ENCODE assay signal across 8 mouse cellular contexts in genomic region chr12:70062114-70062513, GRCm38 (mm10). TPM values are rescaled to one million over a fixed set of nuclear protein-coding genes. Genes with fewer than 3 reads are reported as not detected.
DNase-seq lines count a peak whose midpoint lies in the region; ATAC-seq and TF ChIP-seq lines count a peak whose summit lies in the region.

No protein-coding gene starts in this region.

- no peak overlapping the region for H3K9ac ChIP-seq in CH12.LX (ENCODE audit: insufficient read depth, low read depth)
- H3K9ac ChIP-seq in kidney, embryonic 16.5 days (replicated peaks; ENCODE audit: low read length) = no peak overlapping the region

- TF ChIP-seq RAD21 in CH12.LX (IDR thresholded peaks at IDR 0.05; ENCODE audit: low read depth, low read length) = peak; percentile 59

- no peaks in the 10 kb centered on the region for H3K79me2 ChIP-seq in CH12.LX (replicated peaks; ENCODE audit: control insufficient read depth, extremely low read depth, insufficient read depth, poor library complexity, severe bottlenecking)

- H3K4me2 ChIP-seq in CH12.LX (ENCODE audit: insufficient read depth, low read depth, poor library complexity, severe bottlenecking) = no peak overlapping the region
- H3K4me2 ChIP-seq in kidney, embryonic 16.5 days (replicated peaks; ENCODE audit: low read depth, low read length) = no peak overlapping the region

- peaks cover 32 to 75% of the 10 kb centered on the region in 2 experiments for H3K36me3 ChIP-seq in CH12.LX (replicated peaks in 1 of 2; ENCODE audit: control insufficient read depth in 1 of 2, insufficient read depth in 1 of 2, low read length in 1 of 2)
- peaks cover 19% of the 10 kb centered on the region for H3K36me3 ChIP-seq in embryonic facial prominence, embryonic 10.5 days (replicated peaks)
- 0 out of 2 replicates have a peak, but pooled peaks cover 9% of the 10 kb centered on the region for H3K36me3 ChIP-seq in kidney, embryonic 16.5 days (ENCODE audit: insufficient read depth, low read length)

- H3K9me3 ChIP-seq in CH12.LX (replicated peaks; ENCODE audit: low read length) = peaks cover 5% of the 10 kb centered on the region
- H3K9me3 ChIP-seq in embryonic facial prominence, embryonic 10.5 days = no peaks in the 10 kb centered on the region
- H3K9me3 ChIP-seq in kidney, embryonic 16.5 days (ENCODE audit: low read length) = no peaks in the 10 kb centered on the region

- 36% methylated on average over 3 of the region's 3 CpGs for WGBS in embryonic facial prominence, embryonic 10.5 days
- 32% methylated on average over 3 of the region's 3 CpGs for WGBS in kidney, embryonic 16.5 days

- no peak overlapping the region for H3K4me3 ChIP-seq in CH12.LX (replicated peaks in 1 of 3; ENCODE audit: low read depth in 2 of 3, low read length in 2 of 3, poor library complexity in 1 of 3)
- no peak overlapping the region for H3K4me3 ChIP-seq in embryonic facial prominence, embryonic 10.5 days
- H3K4me3 ChIP-seq in kidney, embryonic 16.5 days (ENCODE audit: low read length) = no peak overlapping the region

- TF ChIP-seq EP300 in CH12.LX (IDR thresholded peaks at IDR 0.05; ENCODE audit: low read length) = no peak

- no peak overlapping the region for H3K27ac ChIP-seq in CH12.LX (ENCODE audit: insufficient read depth, low read depth)
- H3K27ac ChIP-seq in embryonic facial prominence, embryonic 10.5 days (replicated peaks) = no peak overlapping the region
- no peak overlapping the region for H3K27ac ChIP-seq in kidney, embryonic 16.5 days (ENCODE audit: low read length)

- no peak for TF ChIP-seq POLR2A in CH12.LX (IDR thresholded peaks at IDR 0.05; ENCODE audit: low read depth, low read length)

- H3K27me3 ChIP-seq in CH12.LX (replicated peaks) = no peaks in the 10 kb centered on the region
- no peaks in the 10 kb centered on the region for H3K27me3 ChIP-seq in embryonic facial prominence, embryonic 10.5 days (replicated peaks; ENCODE audit: low read depth, poor library complexity, severe bottlenecking)
- H3K27me3 ChIP-seq in kidney, embryonic 16.5 days (ENCODE audit: insufficient read depth, low read length) = no peaks in the 10 kb centered on the region

- dilution Hi-C loops in CH12.LX (cut with MboI; ENCODE audit: extremely low pct_ligation_motif_present, extremely low pct_unique_long_range_greater_than_20kb, low sequenced_read_pairs) = no loop called here

- peak; percentile 67 for DNase-seq in layer of hippocampus, adult 11-12 months (ENCODE audit: low spot score)
- no peak for DNase-seq in layer of hippocampus, postnatal 36 days
- DNase-seq in CH12.LX (ENCODE audit: extremely low read depth) = peak; percentile 55
- peak; percentile 77 for DNase-seq in adipocyte (ENCODE audit: low spot score)
- DNase-seq in embryonic facial prominence, embryonic 10.5 days (ENCODE audit: low spot score) = peak; percentile 70
- DNase-seq in yolk sac, embryonic 10.5 days (ENCODE audit: low spot score) = no peak

- 0 out of 2 replicates have a peak, but pooled peaks have one; percentile 35 for ATAC-seq in kidney, embryonic 16.5 days (ENCODE audit: low FRiP score, low TSS enrichment)
- ATAC-seq in megakaryocyte-erythroid progenitor cell, adult 5-6 weeks (replicated peaks; ENCODE audit: low FRiP score, low TSS enrichment, poor library complexity, severe bottlenecking) = peak; percentile 69

- peak; percentile 33 to 73; a peak in 3 of 4 replicates for TF ChIP-seq CTCF in CH12.LX (conservative IDR thresholded peaks at IDR 0.05 in 1 of 2, IDR thresholded peaks at IDR 0.05 in 1 of 2; ENCODE audit: low read depth in 2 of 2, low read length in 2 of 2)

- H3K4me1 ChIP-seq in CH12.LX (ENCODE audit: control insufficient read depth in 1 of 2, insufficient read depth in 2 of 2) = peaks cover 0 to 41% of the 10 kb centered on the region in 2 experiments; a peak in 2 of 4 replicates
- H3K4me1 ChIP-seq in embryonic facial prominence, embryonic 10.5 days = peaks cover 20% of the 10 kb centered on the region
- no peaks in the 10 kb centered on the region for H3K4me1 ChIP-seq in kidney, embryonic 16.5 days (ENCODE audit: insufficient read depth, low read length)

- in situ Hi-C loops in CH12.LX (cut with MboI; ENCODE audit: low pct_ligation_motif_present, low pct_unique_long_range_greater_than_20kb, low sequenced_read_pairs) = no loop called here

TF ChIP-seq in CH12.LX, 34 proteins besides CTCF, POLR2A, EP300 and RAD21:
- TF ChIP-seq RCOR1 (conservative IDR thresholded peaks at IDR 0.05; ENCODE audit: low read depth, low read length) (no peak), ZNF384 (IDR thresholded peaks at IDR 0.05; ENCODE audit: low read depth, low read length) (0 out of 2 replicates have a peak, but pooled peaks have one; percentile 15), BHLHE40 (IDR thresholded peaks at IDR 0.05; ENCODE audit: low read depth, low read length) (peak; percentile 61), SMC3 (IDR thresholded peaks at IDR 0.05; ENCODE audit: low read depth, low read length) (peak; percentile 68)

RNA-seq across cellular contexts. Expression of gene Nin, which starts 51.4 kb away (rescaled TPM):
- total RNA-seq in layer of hippocampus, postnatal 36 days (2021) = 10 to 100 TPM; 69.8 to 72.7 TPM
- total RNA-seq in CH12.LX (2012; rRNA removed) = 29.0 and 33.5 TPM in 2 replicates
- 34.1 and 37.2 TPM in 2 replicates for total RNA-seq in CH12.LX (2014; rRNA removed)
- 41.8 and 51.7 TPM in 2 replicates for polyA plus RNA-seq in CH12.LX (2012; ENCODE audit: insufficient read length, low read depth)
- polyA plus RNA-seq in embryonic facial prominence, embryonic 10.5 days (2016; fragmentation: Nextera tagmentation; extraction: Ambion mirVana) = 11.7 and 12.1 TPM in 2 replicates
- polyA plus RNA-seq in kidney, embryonic 16.5 days (2015; fragmentation: Nextera tagmentation; extraction: Ambion mirVana) = 12.0 and 13.4 TPM in 2 replicates
- total RNA-seq in megakaryocyte-erythroid progenitor cell, adult 5-6 weeks (2014; fragmentation: Nextera tagmentation) = 33.1 and 50.1 TPM in 2 replicates
- 41.3 and 61.0 TPM in 2 replicates for total RNA-seq in megakaryocyte-erythroid progenitor cell, adult 5-6 weeks (2017)

Comparison
In these comparisons a context has a peak if more than half of its experiments do, and no peak if none do; other contexts are left out.
1. DNase-seq: peak in layer of hippocampus, adult 11-12 months (single experiment), CH12.LX (single experiment), adipocyte (single experiment) and embryonic facial prominence, embryonic 10.5 days (single experiment); none in layer of hippocampus, postnatal 36 days (0 of 2) and yolk sac, embryonic 10.5 days (single experiment).